Mouse (Mus musculus) left cerebral cortex, postnatal 36 days (tissue): Measurements from ENCODE around the gene Pigyl. TPM values are rescaled to one million over a fixed set of nuclear protein-coding genes. Genes with fewer than 3 reads are reported as not detected.

Source experiments
- DNase-seq, 2 experiments: peaks; one replicate each; pipeline ENCODE4 v3.0.0; 2021 to 2022; ENCODE audit warnings: low spot score in 2 of 2, mixed read lengths in 1 of 2
- intact Hi-C: fragments of 180-260 bp; cut with DNase I; formaldehyde crosslinking; loops from one replicate; pipeline ENCODE4 v1.15.1; 2025
- microRNA-seq: library from miRNA; unstranded; fragments of <30 nt; microRNA quantifications from one replicate; pipeline ENCODE4 v1.2.0, GENCODE M21; 2022
- total RNA-seq, 2 experiments: library from RNA; stranded (reverse); gene quantifications; 2 replicates each; pipeline ENCODE4 v1.2.3; 2021

Gene Pigyl
- total RNA-seq, 2 experiments from 2014 or later, result 45.7 to 46.6 TPM

- intact Hi-C loops, result no loop called here
- no peak for DNase-seq
Measured at GRCm38 (mm10) chr9:22167751-22168150, 11.1 kb downstream of the Pigyl start.

DNA sequence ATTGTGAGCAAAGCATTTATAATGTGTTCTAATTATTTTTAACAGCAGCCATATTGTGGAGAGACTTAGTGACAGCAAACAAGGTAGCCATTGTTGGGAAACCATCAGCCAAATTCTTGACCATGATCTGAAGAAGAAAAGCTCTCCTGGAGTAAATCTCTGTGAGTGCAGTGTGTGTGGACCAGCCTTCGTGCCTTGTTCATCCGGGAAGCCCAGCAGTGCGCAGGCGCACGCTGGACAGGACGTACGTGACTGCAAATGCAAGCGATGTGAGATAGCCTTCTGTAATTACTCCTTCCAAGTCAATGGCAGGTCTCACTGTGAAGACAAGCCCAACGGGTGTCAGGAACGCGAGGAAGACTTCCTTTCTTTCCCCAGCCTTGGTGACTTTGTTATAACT is 12.7 kb downstream of the Pigyl start:
- no peak for DNase-seq
- intact Hi-C loops, result no loop called here

DNA sequence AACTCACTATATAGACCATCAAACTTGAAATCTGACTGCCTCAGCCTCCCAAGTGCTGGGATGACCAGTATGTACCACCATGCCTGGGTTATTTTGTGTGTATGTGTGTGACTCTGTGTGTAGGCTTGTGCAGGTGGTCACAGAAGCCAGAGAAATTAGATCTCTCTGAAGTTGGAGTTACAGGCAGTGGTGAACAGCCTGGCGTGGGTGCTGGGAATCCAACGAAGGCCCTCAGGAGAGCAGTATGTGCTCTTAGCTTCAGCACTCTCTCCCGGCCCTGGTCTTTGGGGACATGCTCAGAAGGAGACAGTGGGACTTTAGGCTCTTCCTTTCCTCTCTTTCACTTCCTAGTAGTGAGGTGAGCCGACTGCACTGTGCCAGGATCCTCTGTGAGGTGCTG is 15.7 kb downstream of the Pigyl start:
- intact Hi-C loops, result no loop called here
- DNase-seq, result no peak

- DNase-seq, result peak; percentile 12 to 30
- intact Hi-C loops, result no loop called here
Measured at GRCm38 (mm10) chr9:22188025-22188611, 31.5 kb downstream of the Pigyl start, which contains the start of gene Zfp872. Gene Zfp872 (plus strand): TSS chr9:22188090.

DNA sequence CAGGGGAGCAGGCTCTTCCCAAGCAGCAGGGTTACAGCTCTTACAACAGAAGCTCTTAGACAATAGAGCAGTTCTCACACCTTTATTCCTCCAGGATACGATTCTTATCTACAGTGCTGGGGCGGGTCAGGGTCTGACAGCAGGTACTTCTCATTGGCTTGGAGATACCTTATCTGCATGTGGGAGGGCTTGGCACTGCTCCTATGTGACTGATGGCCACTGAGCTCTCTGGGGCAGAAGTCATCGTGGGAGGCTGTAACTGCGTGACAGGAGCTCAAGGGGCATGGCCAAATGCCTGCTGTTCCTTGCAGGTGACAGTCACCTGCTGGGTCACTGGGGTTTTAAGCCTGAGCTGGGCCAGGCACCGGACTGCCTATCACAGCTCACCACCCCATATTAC is 39.8 kb downstream of the Pigyl start:
- intact Hi-C loops, result no loop called here
- DNase-seq, result no peak

Small RNA genes lying within 50 kb of the gene (microRNA-seq; reads per million reads assigned to microRNA genes)
- 2.8 reads per million, percentile 5 among the genes with 10 or more reads in this experiment for gene Mir7084

Other genes with a start within 250 kb of the Pigyl start
- 10 to 100 TPM; 13.5 to 16.1 TPM for gene Rab3d, start 238.7 kb upstream of the Pigyl start, total RNA-seq
- 10 to 100 TPM; 13.0 to 20.1 TPM for gene Ccdc159, start 229.4 kb upstream of the Pigyl start, total RNA-seq
- 10 to 100 TPM; 32.8 to 38.5 TPM for gene Tmem205, start 229.3 kb upstream of the Pigyl start, total RNA-seq
- gene Plppr2, start 219.8 kb upstream of the Pigyl start, total RNA-seq, result 100 to 1,000 TPM; 193 to 201 TPM
- gene Swsap1, start 201.1 kb upstream of the Pigyl start, total RNA-seq, result 10 to 100 TPM; 14.8 to 15.2 TPM
- gene Epor, start 193.3 kb upstream of the Pigyl start, total RNA-seq, result 10 to 100 TPM in 1 of 2 experiments, 1 to 10 TPM in 1; 7.7 to 11.6 TPM
- gene Rgl3, start 167.4 kb upstream of the Pigyl start, total RNA-seq, result 1 to 10 TPM; 1.7 to 2.5 TPM
- gene Ccdc151, start 154.2 kb upstream of the Pigyl start, total RNA-seq, result 10 to 100 TPM in 1 of 2 experiments, 1 to 10 TPM in 1; 6.8 to 10.0 TPM
- gene Prkcsh, start 154.0 kb upstream of the Pigyl start, total RNA-seq, result 10 to 100 TPM; 92.6 to 98.6 TPM
- 100 to 1,000 TPM; 155 to 158 TPM for gene Elavl3, start 104.8 kb upstream of the Pigyl start, total RNA-seq
- 1 to 10 TPM; 3.0 to 5.5 TPM for gene Gm49318, start 85.6 kb upstream of the Pigyl start, total RNA-seq
- gene Zfp653, start 85.5 kb upstream of the Pigyl start, total RNA-seq, result 10 to 100 TPM; 18.7 to 22.8 TPM
- gene Ecsit, start 71.4 kb upstream of the Pigyl start, total RNA-seq, result 10 to 100 TPM; 42.3 to 48.2 TPM
- gene Cnn1, start 57.6 kb upstream of the Pigyl start, total RNA-seq, result under 1 TPM; 0.44 to 0.93 TPM
- gene Elof1, start 39.7 kb upstream of the Pigyl start, total RNA-seq, result 10 to 100 TPM; 58.8 to 75.1 TPM
- gene Acp5, start 21.1 kb upstream of the Pigyl start, total RNA-seq, result under 1 TPM in 1 of 2 experiments, not detected in 1; 0.62 TPM
- gene Zfp872, start 31.2 kb downstream of the Pigyl start, total RNA-seq, result not detected
- gene Zfp809, start 68.9 kb downstream of the Pigyl start, total RNA-seq, result 10 to 100 TPM; 19.1 to 23.6 TPM
- 1 to 10 TPM; 4.3 to 4.4 TPM for gene Zfp599, start 103.0 kb downstream of the Pigyl start, total RNA-seq
- gene Zfp810, start 150.8 kb downstream of the Pigyl start, total RNA-seq, result 10 to 100 TPM; 16.5 to 20.4 TPM
- 10 to 100 TPM; 12.1 to 12.5 TPM for gene Anln, start 232.3 kb downstream of the Pigyl start, total RNA-seq